Mouse (Mus musculus) heart, postnatal 14 days (tissue): ENCODE measurements around the gene Arhgef3. TPM values are rescaled to one million over a fixed set of nuclear protein-coding genes. Genes with fewer than 3 reads are reported as not detected.

ENCODE experiments used
- DNase-seq, 2 experiments: peaks; one replicate each; pipeline ENCODE4 v3.0.0; 2021 to 2022
- intact Hi-C: fragments of 180-260 bp; cut with DNase I; formaldehyde crosslinking; loops from one replicate; pipeline ENCODE4 v1.15.1; 2025
- total RNA-seq, 2 experiments: library from RNA; stranded (reverse); gene quantifications; 2 replicates each; pipeline ENCODE4 v1.2.3; 2021

Gene Arhgef3
- total RNA-seq, 2 experiments from 2014 or later = 30.6 to 32.1 TPM

DNA sequence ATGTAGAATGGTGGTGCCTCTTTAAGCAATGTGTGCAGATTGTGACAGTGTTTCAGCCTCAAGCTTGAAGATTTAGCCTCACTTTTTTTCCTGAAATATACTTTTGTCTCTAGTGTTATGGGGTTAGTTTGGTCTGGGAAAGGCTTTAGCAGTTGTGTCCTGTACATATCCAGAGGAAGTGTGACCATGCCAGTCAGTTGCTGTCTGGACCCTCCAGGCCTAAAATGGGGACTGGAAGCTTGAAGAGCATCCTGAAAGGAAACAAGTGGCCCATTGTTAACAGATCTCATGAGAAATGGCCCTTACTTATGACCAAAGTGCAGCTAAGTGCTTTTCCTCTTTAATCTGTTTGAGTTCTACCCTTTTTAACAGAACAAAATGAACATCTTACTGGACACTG, 273.9 kb downstream of the Arhgef3 start:
- intact Hi-C loops = loop anchor here (1.0 kb wide), 1 partner anchor 11 kb away; no protein-coding TSS in a partner anchor
- no peak for DNase-seq

- no peak for DNase-seq
- intact Hi-C loops = no loop called here
Observed at GRCm38 (mm10) chr14:27389722-27390121, 275.0 kb downstream of the Arhgef3 start.

GRCm38 (mm10) chr14:27390663-27391062, 276.0 kb downstream of the Arhgef3 start:
- no peak for DNase-seq
- intact Hi-C loops = no loop called here

- no peak for DNase-seq
- intact Hi-C loops = no loop called here
Observed at GRCm38 (mm10) chr14:27391776-27392308, 277.1 kb downstream of the Arhgef3 start.

DNA sequence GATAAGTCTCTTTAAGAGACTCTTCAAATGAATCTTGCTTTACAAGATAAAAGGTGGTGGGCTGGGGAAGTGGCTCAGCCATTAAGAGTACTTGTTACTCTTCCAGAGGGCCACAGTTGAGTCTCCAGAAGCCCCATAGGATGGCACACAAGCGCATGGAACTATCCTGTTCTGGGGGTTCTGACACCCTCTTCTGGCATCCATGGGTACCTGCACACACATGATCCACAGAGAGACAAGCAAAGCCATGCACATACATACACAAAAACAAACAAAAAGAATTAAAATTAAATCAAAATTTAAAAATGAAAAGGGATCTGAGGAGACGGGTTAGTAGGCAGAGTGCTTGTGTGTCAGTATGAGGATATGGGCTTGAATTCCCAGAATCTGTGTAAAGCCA, 278.0 kb downstream of the Arhgef3 start:
- DNase-seq = no peak
- intact Hi-C loops = no loop called here

- intact Hi-C loops = no loop called here
- no peak for DNase-seq
Observed at GRCm38 (mm10) chr14:27393806-27394205, 279.1 kb downstream of the Arhgef3 start.

- intact Hi-C loops = no loop called here
- DNase-seq = no peak
Observed at GRCm38 (mm10) chr14:27396424-27396823, 281.7 kb downstream of the Arhgef3 start.

DNA sequence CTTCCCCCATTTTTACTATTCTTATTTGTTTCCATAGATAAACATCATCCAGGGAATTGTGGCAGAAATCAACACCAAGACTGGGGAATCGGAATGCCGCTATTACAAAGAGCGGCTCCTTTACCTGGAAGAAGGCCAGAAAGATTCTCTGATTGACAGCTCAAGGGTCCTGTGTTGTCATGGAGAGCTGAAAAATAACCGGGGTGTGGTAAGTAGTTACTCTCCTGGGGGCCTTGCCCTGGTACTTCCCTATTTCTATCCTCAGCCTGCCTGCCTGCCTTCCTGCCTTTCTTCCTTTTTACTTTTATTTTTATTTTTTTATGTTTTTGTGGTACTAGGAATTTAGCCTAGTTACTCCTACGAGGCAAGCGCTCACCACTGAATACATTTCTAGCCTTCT, 282.8 kb downstream of the Arhgef3 start:
- intact Hi-C loops = no loop called here
- DNase-seq = no peak

GRCm38 (mm10) chr14:27400495-27400894, 285.8 kb downstream of the Arhgef3 start:
- intact Hi-C loops = no loop called here

GRCm38 (mm10) chr14:27401717-27402278, 287.1 kb downstream of the Arhgef3 start:
- intact Hi-C loops = no loop called here

More at GRCm38 (mm10) chr14:27400495-27400894, 285.8 kb downstream of the Arhgef3 start:
- peak; percentile 44 to 47 for DNase-seq

DNA sequence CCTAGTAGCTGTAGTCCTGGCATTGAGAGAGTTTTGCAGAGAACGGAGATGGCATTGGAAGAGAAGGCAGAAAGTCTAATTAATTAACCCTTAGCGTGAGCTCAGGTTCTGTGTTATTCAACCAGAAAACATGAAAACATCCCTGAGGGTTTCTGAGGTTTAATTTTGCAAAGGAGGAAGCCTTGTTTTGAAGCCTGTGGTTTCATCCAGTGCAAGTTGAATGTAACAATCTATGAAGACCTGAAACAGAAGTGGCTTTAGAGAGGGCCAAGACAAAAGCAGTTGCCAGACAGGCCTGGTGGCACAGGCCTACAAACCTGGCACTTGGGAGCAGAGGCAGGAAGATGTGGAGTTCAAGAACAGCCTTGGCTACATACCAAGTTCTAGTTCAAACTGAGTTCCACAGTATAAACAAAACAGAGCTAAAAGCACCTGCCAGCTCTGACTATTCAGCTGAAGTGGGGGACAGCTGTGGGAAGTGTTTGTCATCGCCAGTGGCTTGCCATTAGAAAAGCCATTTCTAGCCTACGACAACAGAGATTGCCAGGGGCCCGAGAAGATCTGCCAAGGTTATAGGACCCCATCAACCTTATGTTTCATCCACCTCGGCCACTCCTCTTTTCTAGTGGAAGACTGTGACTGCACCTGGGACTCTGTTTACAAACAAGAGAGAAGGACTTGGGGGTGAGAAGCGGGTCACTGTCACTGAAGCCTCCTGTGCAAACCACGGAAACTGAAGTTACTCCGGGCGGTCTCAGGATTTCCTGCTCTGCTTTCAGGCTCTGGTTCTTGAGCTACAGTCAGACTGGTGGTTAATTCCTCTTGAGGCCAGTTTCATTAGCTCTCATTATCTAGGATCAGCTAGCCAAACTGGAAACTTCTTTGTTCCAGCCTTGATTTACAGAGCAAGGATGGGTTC, 287.9 kb downstream of the Arhgef3 start:
- DNase-seq = peak in 1 of 2 experiments; percentile 16
- intact Hi-C loops = no loop called here

More at GRCm38 (mm10) chr14:27401717-27402278, 287.1 kb downstream of the Arhgef3 start:
- DNase-seq = no peak

- intact Hi-C loops = no loop called here
- DNase-seq = no peak
Observed at GRCm38 (mm10) chr14:27405452-27405851, 290.8 kb downstream of the Arhgef3 start.

DNA sequence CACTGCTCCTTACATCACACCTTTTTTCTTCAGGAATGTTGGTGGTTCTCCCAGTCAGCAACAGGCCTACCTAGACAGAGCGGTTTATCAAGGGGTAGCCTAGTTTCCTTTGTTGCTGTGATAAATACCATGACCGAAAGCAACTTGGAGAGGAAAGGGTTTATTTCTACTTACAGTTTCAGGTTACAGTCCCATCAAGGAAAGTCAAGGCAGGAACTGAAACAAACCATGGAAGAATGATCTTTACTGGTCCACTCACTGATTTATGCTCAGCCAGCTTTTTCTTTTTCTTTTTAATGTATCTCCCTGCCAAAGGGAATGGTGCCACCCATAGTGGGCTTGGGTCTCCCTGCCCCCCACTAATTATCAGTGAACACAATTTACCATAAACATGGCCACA, 291.2 kb downstream of the Arhgef3 start:
- DNase-seq = no peak
- intact Hi-C loops = no loop called here

DNA sequence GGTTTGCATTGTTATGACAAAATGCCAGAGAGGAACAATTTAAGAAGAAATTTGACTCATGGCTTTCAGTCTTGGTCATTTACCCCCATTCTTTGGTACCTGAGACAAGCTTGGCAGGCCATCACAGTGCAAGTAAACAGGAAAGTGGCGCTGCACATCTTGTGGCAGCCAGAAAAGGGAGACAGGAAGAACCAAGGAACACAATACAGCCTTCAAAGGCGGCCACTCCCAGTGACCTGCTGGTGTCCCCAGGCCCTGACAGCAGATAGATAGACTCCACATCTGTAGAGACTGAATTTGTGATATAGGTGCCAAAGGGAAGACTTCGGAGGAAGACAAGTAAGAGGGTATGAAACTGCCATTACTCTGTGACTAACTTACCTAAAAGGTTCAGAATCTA, 293.5 kb downstream of the Arhgef3 start:
- intact Hi-C loops = no loop called here
- no peak for DNase-seq

DNA sequence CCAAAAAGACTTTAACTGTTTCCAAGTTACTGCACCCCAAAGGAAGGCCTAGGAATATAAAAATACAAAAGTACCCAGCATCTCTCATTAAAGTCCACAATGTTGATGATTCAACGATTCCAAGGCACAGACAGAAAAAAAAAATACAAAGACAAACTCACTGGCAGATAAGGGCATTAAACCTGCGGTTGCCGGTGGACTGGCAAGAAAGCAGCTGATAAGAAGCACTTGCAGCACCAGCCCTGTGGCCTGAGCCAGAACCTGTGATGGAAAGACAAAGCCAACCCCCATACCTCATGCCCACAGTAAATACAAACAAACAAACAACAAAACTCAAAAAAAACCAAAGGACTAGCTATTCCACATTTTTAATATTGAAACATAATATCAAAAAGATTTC, 295.0 kb downstream of the Arhgef3 start:
- intact Hi-C loops = loop anchor here (5.0 kb wide), 1 partner anchor 297 kb away; the partner anchor contains the start of gene Arhgef3
- no peak for DNase-seq

DNA sequence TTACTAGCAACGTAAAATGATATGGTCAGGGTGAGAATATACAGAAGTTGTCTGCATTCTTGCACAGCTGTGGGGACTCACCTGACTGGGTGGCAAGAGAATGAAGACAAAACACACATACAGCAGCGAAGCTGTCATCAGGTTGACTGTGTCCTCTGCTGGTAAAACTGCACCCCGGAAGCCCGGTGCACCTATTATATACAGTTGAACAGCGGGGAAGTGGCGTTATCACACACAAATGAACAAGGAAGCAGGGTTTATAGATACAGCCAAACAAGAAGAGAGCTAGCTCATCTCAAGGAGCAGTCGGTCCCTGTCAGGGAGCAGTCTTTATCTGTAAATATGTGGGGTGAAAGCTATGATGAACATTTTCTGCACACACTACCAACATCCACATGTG, 296.8 kb downstream of the Arhgef3 start:
- DNase-seq = no peak
- intact Hi-C loops = loop anchor here (5.0 kb wide), 1 partner anchor 299 kb away; the partner anchor contains the start of gene Arhgef3

DNA sequence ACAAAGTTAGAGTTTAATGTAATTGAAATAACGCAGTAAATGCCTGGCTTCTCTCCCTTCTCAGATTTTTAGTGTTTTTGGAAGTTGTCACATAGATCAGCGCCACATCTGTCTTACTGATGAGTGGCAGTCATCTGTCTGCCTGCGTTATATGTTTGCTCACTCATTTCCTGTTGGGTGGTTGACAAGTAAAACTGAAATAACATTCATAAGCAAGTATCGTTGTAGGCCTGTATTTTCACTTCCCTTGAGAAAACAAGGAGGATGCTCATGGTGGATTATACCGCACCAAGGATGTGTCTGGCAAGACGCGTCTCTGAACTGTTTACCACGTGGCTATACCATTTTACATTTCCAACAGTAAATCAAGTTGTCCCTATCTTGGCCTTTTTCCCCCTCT, 298.0 kb downstream of the Arhgef3 start:
- DNase-seq = no peak
- intact Hi-C loops = loop anchor here (2.0 to 5.0 kb wide), 2 partner anchors 76 to 300 kb away; partner anchors contain the start of gene Arhgef3

DNA sequence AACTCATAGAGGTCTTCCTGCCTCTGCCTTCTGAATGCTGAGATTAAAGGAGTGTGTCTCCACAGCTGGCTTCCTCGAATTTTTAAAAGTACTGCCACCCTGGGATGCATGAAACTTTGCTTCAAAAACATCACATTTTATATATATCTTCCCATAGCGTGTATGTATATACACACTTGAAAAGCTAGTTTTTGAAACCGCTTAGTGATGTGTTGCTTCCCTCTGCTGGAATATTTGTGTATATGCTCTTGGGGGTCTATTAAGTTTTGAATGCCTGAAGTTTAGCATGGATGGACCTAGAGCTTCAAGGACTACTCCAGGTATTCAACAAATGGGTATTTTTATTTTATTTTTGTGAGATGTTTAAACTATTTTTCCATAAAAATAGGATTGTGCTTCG, 299.3 kb downstream of the Arhgef3 start:
- intact Hi-C loops = loop anchor here (2.0 to 5.0 kb wide), 2 partner anchors 77 to 302 kb away; partner anchors contain the start of gene Arhgef3
- DNase-seq = no peak

DNA sequence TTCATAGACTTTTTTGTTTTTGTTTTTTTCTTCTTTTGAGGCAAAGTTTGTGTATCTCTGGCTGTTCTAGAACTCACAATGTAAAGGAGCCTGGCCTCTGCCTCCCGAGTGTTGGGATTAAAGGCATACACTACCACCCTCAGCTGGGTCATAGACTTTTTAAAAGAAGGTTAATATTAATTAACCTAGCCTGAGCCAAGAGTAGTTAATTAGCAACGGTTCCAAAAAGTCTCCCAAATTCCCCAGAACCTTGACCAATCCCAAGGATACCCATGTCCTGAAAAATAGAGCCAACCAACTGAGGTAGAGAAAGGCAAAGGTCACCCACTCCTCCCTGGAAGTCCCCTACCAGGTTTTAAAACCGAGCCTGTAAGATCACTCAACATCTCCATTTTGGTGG, 306.1 kb downstream of the Arhgef3 start:
- DNase-seq = no peak
- intact Hi-C loops = loop anchor here (10.0 kb wide), 1 partner anchor 376 kb away; no protein-coding TSS in a partner anchor

DNA sequence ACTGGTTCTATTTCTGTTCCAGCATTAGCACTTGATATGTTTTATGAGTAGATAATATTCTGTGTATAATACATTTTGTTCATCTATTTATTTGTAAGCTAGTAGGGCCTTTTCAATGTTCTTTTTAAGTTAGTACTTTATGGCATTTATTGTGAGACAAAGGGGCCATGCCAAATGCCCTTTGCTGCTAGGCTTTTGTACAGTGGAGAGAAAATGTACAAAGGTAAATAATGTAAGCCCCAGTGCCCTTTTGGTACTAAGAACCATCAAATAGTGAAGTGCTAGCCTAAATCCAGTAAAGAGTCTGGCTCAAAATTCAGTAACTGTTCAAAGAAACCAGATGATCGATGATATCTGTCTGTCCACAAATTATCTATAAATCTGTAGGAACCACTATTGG, 307.6 kb downstream of the Arhgef3 start:
- intact Hi-C loops = loop anchor here (10.0 kb wide), 1 partner anchor 378 kb away; no protein-coding TSS in a partner anchor
- no peak for DNase-seq

DNA sequence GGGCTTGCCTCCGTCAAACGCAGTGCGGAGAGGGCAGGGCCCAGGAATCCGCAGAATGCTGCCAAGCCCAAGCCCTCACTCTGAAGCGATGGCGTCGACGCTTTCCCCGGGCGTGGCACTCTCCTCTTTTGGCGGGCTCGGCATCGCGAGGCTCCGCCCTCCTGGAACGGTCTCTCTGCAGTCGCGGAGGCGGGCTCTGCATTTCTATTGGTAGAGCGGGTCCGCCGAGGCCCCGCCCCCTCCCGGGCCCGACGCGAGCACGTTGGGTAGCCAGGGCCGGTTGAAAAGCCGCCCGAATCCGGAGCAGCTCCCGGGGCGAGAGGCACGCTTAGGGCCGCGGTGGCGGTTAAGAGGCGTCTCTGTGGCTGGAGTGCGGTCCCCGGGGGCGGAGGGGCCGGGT, 313.9 kb downstream of the Arhgef3 start, which contains the start of gene Fam208a:
Fam208a (plus strand) TSS at position 262 of the 400 bp plus-strand sequence.
- peak; percentile 95 to 96 for DNase-seq
- intact Hi-C loops = loop anchor here (10.0 kb wide), 1 partner anchor 384 kb away; no protein-coding TSS in a partner anchor
